Mouse (Mus musculus) olfactory bulb, adult 2 months (tissue): ENCODE results near the gene Ankrd13c.

Experiments used
- CTCF ChIP-seq: fragments of 200-500 bp; IDR thresholded peaks from 2 replicates; pipeline ENCODE4 v1.5.1; 2012; ENCODE audit warnings: low read depth, mild to moderate bottlenecking, low read length, moderate library complexity; ENCODE audit not compliant: insufficient read depth
- POLR2A ChIP-seq: fragments of 200-500 bp; IDR thresholded peaks from 2 replicates; pipeline ENCODE4 v1.6.1; 2012; ENCODE audit warnings: mild to moderate bottlenecking, low read depth, low read length, moderate library complexity; ENCODE audit not compliant: insufficient read depth

GRCm38 (mm10) chr3:157993322-157993721 lies 46.3 kb downstream of the Ankrd13c start:
- TF ChIP-seq CTCF = no peak
- no peak for TF ChIP-seq POLR2A
